Mouse (Mus musculus) embryonic facial prominence, embryonic 11.5 days (tissue): ENCODE results near the gene Sars2. TPM values are rescaled to one million over a fixed set of nuclear protein-coding genes. Genes with fewer than 3 reads are reported as not detected.

Source experiments
- ATAC-seq: fragments of 200-750 bp; cut with Nextera tagmentation; replicated peaks from 2 replicates; pipeline ENCODE4 v1.8.0; 2017; ENCODE audit warnings: low read depth; ENCODE audit not compliant: insufficient number of reproducible peaks, low FRiP score, low TSS enrichment
- DNase-seq: peaks from one replicate; pipeline ENCODE4 v3.0.0-alpha.2; 2015; ENCODE audit warnings: low spot score
- H3K27ac ChIP-seq: fragments of 300-500 bp; sonication (generic); replicated peaks from 2 replicates; pipeline ENCODE4 v1.5.1; 2014; ENCODE audit warnings: mild to moderate bottlenecking, low read depth, low read length, control low read depth
- H3K27me3 ChIP-seq: fragments of 300-500 bp; sonication (generic); 2 replicates; pipeline ENCODE4 v1.6.1; 2014; ENCODE audit warnings: mild to moderate bottlenecking, low read length, moderate library complexity, mixed read lengths; ENCODE audit not compliant: control insufficient read depth, insufficient read depth
- H3K36me3 ChIP-seq: fragments of 300-500 bp; sonication (generic); replicated peaks from 2 replicates; pipeline ENCODE4 v1.6.1; 2014; ENCODE audit warnings: low read depth, mild to moderate bottlenecking, low read length, moderate library complexity, mixed read lengths; ENCODE audit not compliant: control insufficient read depth, insufficient read depth
- H3K4me1 ChIP-seq: fragments of 300-500 bp; sonication (generic); 2 replicates; pipeline ENCODE4 v1.6.1; 2014; ENCODE audit warnings: low read length, mixed read lengths; ENCODE audit not compliant: control insufficient read depth, insufficient read depth
- H3K4me2 ChIP-seq: fragments of 300-500 bp; sonication (generic); 2 replicates; pipeline ENCODE4 v1.6.1; 2014; ENCODE audit warnings: low read depth, mild to moderate bottlenecking, control low read depth, low read length, moderate library complexity
- H3K4me3 ChIP-seq: fragments of 300-500 bp; sonication (generic); 2 replicates; pipeline ENCODE4 v1.5.1; 2014; ENCODE audit warnings: low read depth, low read length, control low read depth
- H3K9ac ChIP-seq: fragments of 300-500 bp; sonication (generic); replicated peaks from 2 replicates; pipeline ENCODE4 v1.6.1; 2014; ENCODE audit warnings: mild to moderate bottlenecking, control low read depth, low read length
- H3K9me3 ChIP-seq: fragments of 300-500 bp; sonication (generic); replicated peaks from 2 replicates; pipeline ENCODE4 v1.6.1; 2016; ENCODE audit warnings: mild to moderate bottlenecking, low read length, inconsistent platforms, mixed read lengths; ENCODE audit not compliant: control insufficient read depth
- WGBS: fragments of 180-500 bp; shearing (Covaris S2); extraction: QIAGEN DNeasy Blood & Tissue Kit; methylation state at CpG from one replicate; pipeline ENCODE4 v1.1.7; 2014; 5-methylcytosine and 5-hydroxymethylcytosine counted together
- polyA plus RNA-seq: library from polyadenylated mRNA; unstranded; fragments of >200 nt; fragmentation: Nextera tagmentation; extraction: Ambion mirVana; gene quantifications from 2 replicates; pipeline ENCODE4 v1.2.1, GENCODE M21; 2014

Sars2 gene
- polyA plus RNA-seq, 1 experiment from 2014 or later, result 28.2 TPM

DNA sequence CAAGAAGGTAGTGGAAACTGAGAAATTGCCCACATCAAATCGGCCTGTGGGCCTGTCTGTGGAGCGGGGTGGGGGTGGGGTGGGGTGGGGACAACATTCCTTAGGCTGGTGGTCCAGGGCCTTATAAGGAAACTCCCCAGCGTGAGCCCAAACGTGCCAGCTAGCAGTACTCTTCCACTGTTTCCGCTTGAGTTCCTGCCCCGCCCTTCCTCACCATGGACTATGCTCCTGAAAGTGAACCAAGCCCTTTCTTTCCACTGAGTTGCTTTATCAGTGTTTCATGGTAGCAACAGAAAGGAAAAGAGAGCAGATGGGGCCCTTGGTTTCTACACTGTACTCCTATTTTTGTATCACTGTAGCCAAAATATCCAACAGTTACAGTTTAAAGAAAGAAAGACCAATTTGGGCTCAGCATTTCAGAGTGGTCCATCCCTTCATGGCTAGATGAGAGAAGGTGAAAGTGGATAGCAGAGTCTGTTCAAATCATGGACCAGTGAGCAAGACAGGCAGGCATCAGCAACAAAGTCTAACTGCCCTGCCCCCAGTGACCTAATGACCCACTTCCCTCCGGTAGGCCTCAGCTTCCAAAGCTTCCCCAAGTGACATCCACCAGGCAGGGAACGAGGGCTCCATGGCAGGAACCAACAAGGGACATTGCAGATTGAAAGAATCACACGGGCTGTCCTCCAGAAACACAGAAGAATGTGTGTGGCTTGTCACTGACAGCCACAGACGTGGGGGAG lies 61.2 kb downstream of the Sars2 start:
- WGBS, result 5% methylated on average over 10 of the region's 10 CpGs
- H3K9ac ChIP-seq, result no peak overlapping the region; the same call in 1 of the 2 replicates
- peaks cover 2% of the 10 kb centered on the region for H3K4me1 ChIP-seq
- no peaks in the 10 kb centered on the region for H3K36me3 ChIP-seq
- H3K4me2 ChIP-seq, result peak overlapping the region; percentile 2; the same call in 1 of the 2 replicates
- no peaks in the 10 kb centered on the region for H3K9me3 ChIP-seq
- H3K27me3 ChIP-seq, result no peaks in the 10 kb centered on the region
- H3K4me3 ChIP-seq, result no peak overlapping the region
- H3K27ac ChIP-seq, result peak overlapping the region; percentile 78
- DNase-seq (peak; percentile 66), ATAC-seq (peak; percentile 42)

Other genes starting within 250 kb of the Sars2 start
- gene Ifnl2, start 231.5 kb upstream of the Sars2 start, polyA plus RNA-seq, result not detected in 2 replicates
- not detected in 2 replicates for gene Ifnl3, start 219.2 kb upstream of the Sars2 start, polyA plus RNA-seq
- gene Sycn, start 201.1 kb upstream of the Sars2 start, polyA plus RNA-seq, result not detected in 2 replicates
- not detected in 2 replicates for gene Nccrp1, start 194.7 kb upstream of the Sars2 start, polyA plus RNA-seq
- gene Samd4b, start 143.8 kb upstream of the Sars2 start, polyA plus RNA-seq, result 29.4 and 30.9 TPM in 2 replicates
- 25.6 and 28.6 TPM in 2 replicates for gene Pak4, start 143.8 kb upstream of the Sars2 start, polyA plus RNA-seq
- gene Acp7, start 110.7 kb upstream of the Sars2 start, polyA plus RNA-seq, result not detected in 2 replicates
- gene Fbxo27, start 49.1 kb upstream of the Sars2 start, polyA plus RNA-seq, result 6.1 and 7.2 TPM in 2 replicates
- 11.6 and 13.0 TPM in 2 replicates for gene Fbxo17, start 25.2 kb upstream of the Sars2 start, polyA plus RNA-seq
- 145 and 151 TPM in 2 replicates for gene Mrps12, start 172 bp upstream of the Sars2 start, polyA plus RNA-seq
- gene Ccer2, start 14.2 kb downstream of the Sars2 start, polyA plus RNA-seq, result 1.5 and 2.0 TPM in 2 replicates
- gene Sirt2, start 24.7 kb downstream of the Sars2 start, polyA plus RNA-seq, result 65.6 and 67.2 TPM in 2 replicates
- 33.4 and 41.0 TPM in 2 replicates for gene Nfkbib, start 25.5 kb downstream of the Sars2 start, polyA plus RNA-seq
- 2.3 and 3.2 TPM in 2 replicates for gene Rinl, start 47.0 kb downstream of the Sars2 start, polyA plus RNA-seq
- 328 and 350 TPM in 2 replicates for gene Hnrnpl, start 66.5 kb downstream of the Sars2 start, polyA plus RNA-seq
- 103 and 106 TPM in 2 replicates for gene Ech1, start 83.2 kb downstream of the Sars2 start, polyA plus RNA-seq
- gene Lgals4, start 91.9 kb downstream of the Sars2 start, polyA plus RNA-seq, result 1.5 and 1.9 TPM in 2 replicates
- gene Lgals7, start 121.9 kb downstream of the Sars2 start, polyA plus RNA-seq, result 0.98 and 1.3 TPM in 2 replicates
- 0.21 and 0.29 TPM in 2 replicates for gene Capn12, start 139.4 kb downstream of the Sars2 start, polyA plus RNA-seq
- gene Actn4, start 220.3 kb downstream of the Sars2 start, polyA plus RNA-seq, result 190 and 201 TPM in 2 replicates
- gene Eif3k, start 239.9 kb downstream of the Sars2 start, polyA plus RNA-seq, result 439 and 446 TPM in 2 replicates
- gene Map4k1, start 240.1 kb downstream of the Sars2 start, polyA plus RNA-seq, result 6.4 and 8.1 TPM in 2 replicates